Mouse (Mus musculus): ENCODE measurements around the gene Trim27.

The Trim27 gene

GRCm38 (mm10) chr13:21172241-21173027 is 6.8 kb upstream of the Trim27 start:
- DNase-seq: peak; percentile 70

- DNase-seq: peak; percentile 94
Measured at GRCm38 (mm10) chr13:21173072-21173471, 6.2 kb upstream of the Trim27 start.

- DNase-seq: no peak
Measured at GRCm38 (mm10) chr13:21176733-21177132, 2.5 kb upstream of the Trim27 start.

GRCm38 (mm10) chr13:21177657-21178056 is 1.6 kb upstream of the Trim27 start:
- no peak for DNase-seq

GRCm38 (mm10) chr13:21178364-21178763 is 881 bp upstream of the Trim27 start:
- DNase-seq: no peak

- peak; percentile 93 for DNase-seq
Measured at GRCm38 (mm10) chr13:21179724-21180550, 692 bp downstream of the Trim27 start.

GRCm38 (mm10) chr13:21180551-21181530 is 1.6 kb downstream of the Trim27 start:
- DNase-seq: peak; percentile 64

- no peak for DNase-seq
Measured at GRCm38 (mm10) chr13:21181996-21182395, 2.8 kb downstream of the Trim27 start.

GRCm38 (mm10) chr13:21183066-21183465 is 3.8 kb downstream of the Trim27 start:
- DNase-seq: no peak

GRCm38 (mm10) chr13:21183661-21184060 is 4.4 kb downstream of the Trim27 start:
- DNase-seq: no peak

GRCm38 (mm10) chr13:21185521-21185920 is 6.3 kb downstream of the Trim27 start:
- DNase-seq: no peak

GRCm38 (mm10) chr13:21195406-21196228 is 16.4 kb downstream of the Trim27 start:
- DNase-seq: no peak

- DNase-seq: no peak
Measured at GRCm38 (mm10) chr13:21197721-21198120, 18.5 kb downstream of the Trim27 start.

- no peak for DNase-seq
Measured at GRCm38 (mm10) chr13:21198313-21198712, 19.1 kb downstream of the Trim27 start.

GRCm38 (mm10) chr13:21199046-21200028 is 20.1 kb downstream of the Trim27 start:
- DNase-seq: no peak

- peak; percentile 95 for DNase-seq
Measured at GRCm38 (mm10) chr13:21200043-21200999, 21.1 kb downstream of the Trim27 start.

GRCm38 (mm10) chr13:21215275-21215983 is 36.2 kb downstream of the Trim27 start:
- peak; percentile 51 for DNase-seq

GRCm38 (mm10) chr13:21216781-21217180 is 37.5 kb downstream of the Trim27 start:
- no peak for DNase-seq
